Mouse (Mus musculus) cortical plate, adult 2 months (tissue): Measurements from ENCODE around the gene Tenm2. TPM values are rescaled to one million over a fixed set of nuclear protein-coding genes. Genes with fewer than 3 reads are reported as not detected.

Source experiments
- H3K27ac ChIP-seq: fragments of 200-500 bp; 2 replicates; pipeline ENCODE4 v1.5.1; 2012; ENCODE audit warnings: low read length, control low read depth, inconsistent platforms; ENCODE audit not compliant: insufficient read depth
- H3K4me1 ChIP-seq: fragments of 200-500 bp; 2 replicates; pipeline ENCODE4 v1.6.1; 2011; ENCODE audit warnings: low read length; ENCODE audit not compliant: control insufficient read depth, insufficient read depth
- H3K4me3 ChIP-seq: fragments of 200-500 bp; 2 replicates; pipeline ENCODE4 v1.5.1; 2011; ENCODE audit warnings: mild to moderate bottlenecking, low read length, control low read depth; ENCODE audit not compliant: insufficient read depth
- CTCF ChIP-seq: fragments of 200-500 bp; IDR thresholded peaks from 2 replicates; pipeline ENCODE4 v1.5.1; 2011; ENCODE audit warnings: mild to moderate bottlenecking, control low read depth, low read length; ENCODE audit not compliant: insufficient read depth; ENCODE audit errors: extremely low read depth
- POLR2A ChIP-seq: fragments of 200-500 bp; IDR thresholded peaks from 2 replicates; pipeline ENCODE4 v1.6.1; 2011; ENCODE audit warnings: mild to moderate bottlenecking, low read length, control low read depth; ENCODE audit not compliant: insufficient read depth; ENCODE audit errors: extremely low read depth
- polyA plus RNA-seq: library from polyadenylated mRNA; depleted of rRNA; stranded (reverse); fragments of >200 nt; gene quantifications from 2 replicates; pipeline ENCODE4 v1.2.3, GENCODE M21; 2012

The Tenm2 gene
- polyA plus RNA-seq, 1 experiment = 26.6 TPM

DNA sequence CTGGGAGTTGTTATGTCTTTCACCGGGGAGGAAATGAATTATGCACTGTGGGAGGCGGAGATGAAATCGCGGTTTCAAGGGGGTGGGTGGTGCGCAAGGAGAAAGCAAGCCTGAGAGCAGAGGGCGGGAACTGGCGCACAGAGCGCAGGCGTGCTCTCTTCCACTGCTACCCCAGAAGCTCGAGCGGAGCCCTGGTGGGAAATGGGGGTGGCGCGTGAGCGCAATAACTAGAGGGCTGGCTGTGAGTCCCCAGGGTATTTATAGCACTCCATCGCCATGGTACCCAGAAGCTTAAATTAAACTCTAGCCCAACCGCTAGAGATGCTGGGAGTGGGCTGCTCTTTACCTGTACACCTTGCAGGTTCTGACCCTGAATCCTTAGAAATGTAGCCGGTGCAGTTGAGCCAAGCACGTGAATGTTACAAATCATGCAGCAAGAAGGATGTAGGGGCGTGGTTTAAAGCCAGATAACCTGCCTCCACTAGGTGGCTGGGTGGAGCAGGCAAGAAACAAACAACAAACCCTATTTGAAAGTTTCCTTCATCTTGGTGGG is 1249.8 kb downstream of the Tenm2 start:
- peak overlapping the region; percentile 14; the same call in 1 of the 2 replicates for H3K27ac ChIP-seq
- H3K4me1 ChIP-seq = peaks cover 5% of the 10 kb centered on the region; the same call in 1 of the 2 replicates
- peak; percentile 53 for TF ChIP-seq POLR2A
- TF ChIP-seq CTCF = peak; percentile 26; the same call in 1 of the 2 replicates
- H3K4me3 ChIP-seq = no peak overlapping the region

DNA sequence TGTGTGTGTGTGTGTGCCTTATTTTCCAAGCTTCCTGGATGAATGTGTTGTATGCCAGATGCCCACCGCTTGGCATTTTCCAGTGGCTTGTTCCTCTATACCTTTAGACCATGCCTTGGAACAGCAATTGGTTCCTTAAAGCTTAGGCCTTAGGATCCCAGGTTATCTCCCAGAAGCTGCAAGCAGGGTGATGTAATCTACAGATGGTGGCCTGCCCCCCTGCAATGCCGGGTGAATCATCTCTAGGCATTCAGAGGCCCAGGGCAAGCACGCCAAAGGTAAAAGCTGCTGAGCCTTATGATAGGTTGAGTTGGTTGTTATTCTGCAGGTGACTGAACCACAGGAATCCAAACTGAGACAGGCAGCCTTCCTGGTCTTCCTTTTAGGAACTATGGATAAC is 1253.0 kb downstream of the Tenm2 start:
- Histone ChIP-seq H3K27ac (no peak overlapping the region), H3K4me3 (no peak overlapping the region), H3K4me1 (peaks cover 10% of the 10 kb centered on the region; the same call in 1 of the 2 replicates)
- TF ChIP-seq CTCF (no peak), POLR2A (no peak)

DNA sequence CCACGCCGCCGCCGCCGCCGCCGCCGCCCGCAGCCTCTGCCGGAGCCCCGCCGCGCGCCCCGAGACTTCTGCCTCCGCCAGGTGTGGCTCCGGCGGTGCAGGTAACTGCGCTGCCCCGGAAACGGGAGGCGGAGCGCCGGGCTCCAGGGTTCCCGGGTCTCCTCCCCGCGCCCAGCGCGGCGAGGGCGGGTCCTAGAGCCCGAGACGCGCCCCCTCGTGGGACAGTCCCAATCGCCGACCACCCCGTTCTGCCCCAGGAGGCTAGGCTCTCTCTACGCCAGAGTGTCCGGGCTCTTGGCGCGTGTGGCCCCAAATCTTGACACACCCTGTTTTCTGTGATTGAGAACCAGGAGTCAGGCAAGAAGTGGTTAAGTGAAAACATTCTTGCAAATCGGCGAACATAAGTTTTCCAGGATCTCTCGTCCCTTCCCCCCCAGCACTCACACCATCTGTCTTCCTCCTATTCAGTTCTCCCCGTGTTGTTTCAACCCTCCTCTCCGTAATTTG is 1255.3 kb downstream of the Tenm2 start, which contains the start of gene Wwc1:
TSS of gene Wwc1 (minus strand) at position 117 of the 507 bp plus-strand sequence.
- Histone ChIP-seq H3K4me3 (peak within 1 kb of the TSS; percentile 90), H3K27ac (peak within 1 kb of the TSS; percentile 55), H3K4me1 (peaks cover 8% of the 10 kb centered on the region; the same call in 1 of the 2 replicates)
- TF ChIP-seq CTCF (no peak), POLR2A (no peak)

DNA sequence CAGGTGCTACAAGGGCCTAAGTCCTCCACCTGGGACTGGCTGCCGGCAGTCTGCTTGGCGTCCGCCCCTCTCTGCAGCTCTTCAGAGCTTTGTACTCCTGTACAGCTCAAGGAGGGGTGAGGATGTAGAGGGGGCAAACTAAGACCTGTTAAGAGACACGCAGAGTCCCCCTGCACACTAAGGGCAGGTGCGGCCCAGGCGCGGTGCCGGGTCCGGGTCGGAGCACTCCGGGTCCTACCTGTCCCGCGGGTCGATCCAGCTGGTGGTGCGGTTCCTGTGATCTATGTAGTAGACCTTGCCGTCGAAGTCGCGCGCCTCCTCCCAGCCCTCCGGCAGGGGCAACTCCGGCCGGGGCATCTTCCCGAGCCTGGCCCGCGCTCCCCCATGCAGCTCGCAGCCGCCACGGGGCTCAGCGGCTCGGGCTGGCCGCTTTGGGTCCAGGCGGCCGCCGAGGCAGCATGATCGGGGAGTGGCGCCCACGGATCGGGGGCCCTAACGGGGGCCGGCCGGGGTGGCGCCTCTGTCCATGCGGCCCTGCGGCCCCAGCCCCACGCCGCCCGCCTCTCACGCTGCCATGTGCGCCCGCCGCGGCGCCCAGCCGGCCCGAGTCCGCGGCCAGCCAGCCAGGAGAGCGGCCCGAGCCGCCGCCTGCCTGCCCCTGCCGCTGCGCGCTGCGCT is 1255.9 kb downstream of the Tenm2 start:
- TF ChIP-seq POLR2A (no peak), CTCF (no peak)

DNA sequence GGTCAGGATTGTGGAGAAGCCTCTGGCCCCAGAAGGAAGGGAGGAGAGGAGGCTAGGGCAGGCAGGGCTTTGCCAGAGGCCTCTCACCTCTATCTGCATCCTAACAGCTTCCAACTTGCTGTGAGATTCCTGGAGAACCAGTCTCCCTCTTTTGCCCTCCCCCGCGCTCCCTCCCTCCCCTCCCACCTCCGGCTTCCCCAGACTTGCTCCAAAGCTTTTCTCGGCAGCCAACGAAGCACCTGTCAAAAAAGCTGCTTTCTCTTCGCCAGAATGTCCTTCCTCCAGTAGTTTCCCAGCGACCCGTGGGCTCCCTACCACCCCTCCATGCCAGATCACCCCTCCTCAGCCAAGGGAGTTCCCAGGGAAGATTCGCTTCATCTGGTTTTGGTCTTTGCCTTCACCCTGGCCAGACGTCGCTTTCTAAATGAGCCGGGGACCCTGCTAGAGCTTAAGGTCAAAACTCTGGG is 1256.5 kb downstream of the Tenm2 start:
- peak overlapping the region; percentile 55 for H3K27ac ChIP-seq

More for the DNA sequence above, 1255.9 kb downstream of the Tenm2 start:
- peak overlapping the region; percentile 55 for H3K27ac ChIP-seq
- peak overlapping the region; percentile 90 for H3K4me3 ChIP-seq
- peaks cover 6% of the 10 kb centered on the region; the same call in 1 of the 2 replicates for H3K4me1 ChIP-seq

DNA sequence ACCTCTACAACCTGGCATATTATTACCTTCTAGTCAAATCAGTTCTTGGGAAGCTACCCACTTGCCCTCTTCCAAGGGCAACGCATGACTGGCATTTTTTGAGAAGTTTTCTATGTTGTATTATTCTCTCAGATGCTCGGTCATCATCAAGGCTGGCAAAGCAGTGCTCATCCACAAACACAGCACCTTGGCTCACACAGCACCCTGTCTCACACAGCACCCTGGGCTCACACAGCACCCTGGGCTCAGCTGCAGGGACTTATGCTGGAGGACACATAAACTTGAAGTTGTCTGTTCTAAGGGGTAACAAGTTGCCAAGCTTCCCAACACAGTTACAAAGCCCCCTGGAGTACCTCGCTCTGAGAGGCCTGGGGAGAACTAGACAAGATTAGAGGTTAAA is 1258.0 kb downstream of the Tenm2 start:
- Histone ChIP-seq H3K4me1 (peaks cover 5% of the 10 kb centered on the region; the same call in 1 of the 2 replicates), H3K27ac (no peak overlapping the region), H3K4me3 (peak overlapping the region; percentile 90; the same call in 1 of the 2 replicates)
- no peak for TF ChIP-seq CTCF
- TF ChIP-seq POLR2A = no peak

More for the DNA sequence above, 1256.5 kb downstream of the Tenm2 start:
- TF ChIP-seq POLR2A = 0 out of 2 replicates have a peak, but pooled peaks have one; percentile 5
- TF ChIP-seq CTCF = no peak
- Histone ChIP-seq H3K4me1 (peaks cover 5% of the 10 kb centered on the region; the same call in 1 of the 2 replicates), H3K4me3 (peak overlapping the region; percentile 90)

DNA sequence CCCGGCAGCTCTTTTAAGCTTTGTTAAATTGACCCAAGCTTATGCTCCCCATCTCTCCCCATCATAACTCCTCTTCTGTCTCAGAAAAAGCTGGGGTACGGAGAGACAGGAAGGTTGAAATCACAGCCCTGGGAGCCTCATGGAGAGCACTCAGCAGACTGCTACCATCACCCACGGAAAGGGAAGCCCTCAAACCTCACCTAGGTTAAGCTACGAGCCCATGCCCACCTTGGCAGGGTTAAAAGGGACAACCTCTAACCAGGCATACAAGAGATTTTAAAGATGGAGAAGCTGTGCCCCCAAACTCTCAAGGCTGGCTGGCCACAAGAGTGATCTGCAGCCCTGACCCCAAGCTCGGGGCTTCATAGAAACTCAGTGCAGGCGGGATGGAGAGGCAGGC is 1258.7 kb downstream of the Tenm2 start:
- TF ChIP-seq POLR2A (no peak), CTCF (no peak)
- H3K4me3 ChIP-seq = peak overlapping the region; percentile 26
- no peak overlapping the region; the same call in 1 of the 2 replicates for H3K27ac ChIP-seq
- H3K4me1 ChIP-seq = peaks cover 5% of the 10 kb centered on the region; the same call in 1 of the 2 replicates

DNA sequence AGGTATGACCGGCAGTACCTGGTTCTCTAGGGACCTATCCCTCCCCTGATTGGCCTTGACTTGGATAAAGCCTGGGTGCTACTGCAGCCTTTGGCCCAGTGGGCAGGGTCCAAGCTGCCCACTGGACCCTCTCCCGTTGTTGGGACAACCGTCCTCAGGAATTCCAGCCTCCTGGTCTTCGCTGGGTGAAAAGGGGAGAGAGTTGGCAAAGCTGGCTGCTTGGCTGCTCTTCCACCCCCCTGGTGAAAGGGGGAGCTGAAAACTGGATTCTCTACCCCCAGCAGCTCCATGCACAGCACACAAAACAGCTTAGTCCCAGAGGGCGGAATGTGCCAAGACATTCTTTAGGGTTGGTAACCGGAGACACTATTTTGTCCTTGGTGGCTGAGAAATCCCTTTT is 1259.3 kb downstream of the Tenm2 start:
- peaks cover 5% of the 10 kb centered on the region; the same call in 1 of the 2 replicates for H3K4me1 ChIP-seq
- no peak for TF ChIP-seq POLR2A
- TF ChIP-seq CTCF = no peak
- no peak overlapping the region for H3K4me3 ChIP-seq
- no peak overlapping the region for H3K27ac ChIP-seq

DNA sequence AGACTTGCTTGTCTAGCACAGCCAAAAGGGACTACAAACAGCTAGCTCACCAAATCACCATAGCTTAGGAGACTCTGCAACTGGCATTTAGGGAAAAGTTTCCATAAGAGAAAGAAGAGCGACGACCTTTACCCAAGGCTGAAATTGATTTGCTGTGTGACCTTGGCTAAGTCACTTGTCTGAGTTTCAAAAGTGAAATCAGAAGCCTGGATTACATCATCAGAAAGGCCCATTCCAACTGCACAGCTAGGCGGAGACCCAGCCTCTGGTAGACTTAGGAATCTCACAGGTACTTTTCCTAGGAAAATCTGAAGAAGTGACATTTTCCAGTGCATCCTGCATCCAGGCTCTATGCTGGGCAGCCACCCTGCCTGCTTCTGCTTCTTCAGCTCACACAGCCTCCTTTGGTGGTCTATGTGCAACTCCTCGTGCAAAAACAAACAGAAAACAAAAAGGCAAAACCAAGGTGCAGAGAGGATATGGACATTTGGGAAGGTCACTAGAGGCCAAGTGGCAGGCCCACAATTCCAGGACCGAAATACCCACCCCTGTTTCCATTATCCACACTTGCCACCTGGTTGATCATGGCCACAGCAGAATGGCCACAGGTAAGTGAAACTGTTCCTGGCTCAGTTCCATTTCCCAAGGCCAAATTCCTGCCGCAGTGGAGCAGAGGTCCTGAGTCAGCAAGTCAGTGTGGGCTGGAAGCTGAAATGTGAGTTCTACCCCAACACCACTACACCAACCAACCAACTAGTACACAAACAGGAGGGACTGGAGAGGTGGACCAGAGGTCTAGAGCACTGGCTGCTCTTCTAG is 1260.9 kb downstream of the Tenm2 start:
- peaks cover 5% of the 10 kb centered on the region; the same call in 1 of the 2 replicates for H3K4me1 ChIP-seq
- H3K4me3 ChIP-seq = no peak overlapping the region
- TF ChIP-seq CTCF (no peak), POLR2A (no peak)
- no peak overlapping the region for H3K27ac ChIP-seq
